Mouse (Mus musculus): ENCODE measurements at regions not wholly inside any gene's neighbourhood (a gene's known extent, or its start where the extent isn't known, plus 50 kb on each side); places are given as distances from the start of the nearest gene placed in this dataset.
"Not testable (repeated sequence)": the region's sequence is repeated elsewhere in the genome, so short reads cannot be mapped to it uniquely, and the experiment has no call there.

DNA sequence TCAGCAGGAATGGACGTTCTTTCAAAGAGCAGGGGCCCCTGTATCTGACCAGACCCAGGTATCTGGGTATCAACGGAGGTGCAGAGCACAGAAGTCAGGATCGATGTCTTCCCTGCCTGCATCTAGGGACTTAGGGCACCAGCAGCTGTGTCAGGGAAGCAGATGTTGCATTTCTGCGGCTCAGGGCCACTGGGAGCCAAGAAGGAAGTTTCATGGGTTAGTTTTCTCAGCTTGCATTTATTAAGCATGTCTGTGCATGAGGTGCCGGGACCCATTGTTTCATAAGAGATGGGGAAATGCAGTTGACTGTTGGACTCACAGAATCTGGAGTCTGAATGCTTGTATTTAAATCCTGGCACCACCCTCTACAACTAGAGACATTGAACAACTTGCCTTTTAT is 71.3 kb upstream of the Spon1 start:
- no peak for DNase-seq (ENCODE audit: low spot score in 2 of 2)

DNA sequence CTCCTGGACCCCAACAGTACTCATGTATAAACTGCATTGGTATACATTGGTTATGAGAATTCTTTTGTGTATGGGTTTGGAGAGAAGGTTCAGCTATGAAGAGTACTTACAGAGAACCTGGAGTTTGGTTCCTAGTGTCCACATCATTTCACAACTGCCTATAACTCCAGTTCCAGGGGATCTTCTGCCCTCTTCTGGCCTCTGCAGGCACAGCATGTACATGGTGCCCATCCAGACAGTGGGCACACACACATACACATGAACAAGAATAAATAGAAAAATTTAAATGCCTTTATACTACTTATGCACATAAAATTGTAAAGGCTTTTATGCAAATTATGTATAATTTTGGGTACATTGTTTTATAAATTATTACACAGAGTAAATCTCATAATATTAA is 59.9 kb upstream of the Spon1 start:
- DNase-seq (ENCODE audit: low spot score in 2 of 2), result no peak

DNA sequence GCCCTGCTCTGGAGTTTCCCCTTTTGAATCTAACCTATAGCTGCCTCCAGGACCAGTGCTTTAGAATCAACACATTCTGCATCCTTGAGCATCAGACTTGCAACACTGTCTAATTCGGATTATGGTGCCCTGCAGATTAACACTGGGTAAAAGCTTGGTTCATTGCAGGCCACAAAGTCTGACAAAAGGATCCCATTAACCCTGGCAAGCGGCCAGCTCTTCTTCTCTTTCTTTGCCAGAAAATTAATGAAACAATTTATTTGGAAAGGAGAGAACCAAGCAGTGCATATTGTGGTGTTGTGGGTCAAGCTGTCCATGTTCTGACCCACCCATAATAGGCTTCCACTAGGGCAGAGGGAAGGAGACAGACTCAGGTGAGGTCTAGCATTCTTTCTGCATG is 58.2 kb upstream of the Spon1 start:
- no peak for DNase-seq (ENCODE audit: low spot score in 2 of 2)

DNA sequence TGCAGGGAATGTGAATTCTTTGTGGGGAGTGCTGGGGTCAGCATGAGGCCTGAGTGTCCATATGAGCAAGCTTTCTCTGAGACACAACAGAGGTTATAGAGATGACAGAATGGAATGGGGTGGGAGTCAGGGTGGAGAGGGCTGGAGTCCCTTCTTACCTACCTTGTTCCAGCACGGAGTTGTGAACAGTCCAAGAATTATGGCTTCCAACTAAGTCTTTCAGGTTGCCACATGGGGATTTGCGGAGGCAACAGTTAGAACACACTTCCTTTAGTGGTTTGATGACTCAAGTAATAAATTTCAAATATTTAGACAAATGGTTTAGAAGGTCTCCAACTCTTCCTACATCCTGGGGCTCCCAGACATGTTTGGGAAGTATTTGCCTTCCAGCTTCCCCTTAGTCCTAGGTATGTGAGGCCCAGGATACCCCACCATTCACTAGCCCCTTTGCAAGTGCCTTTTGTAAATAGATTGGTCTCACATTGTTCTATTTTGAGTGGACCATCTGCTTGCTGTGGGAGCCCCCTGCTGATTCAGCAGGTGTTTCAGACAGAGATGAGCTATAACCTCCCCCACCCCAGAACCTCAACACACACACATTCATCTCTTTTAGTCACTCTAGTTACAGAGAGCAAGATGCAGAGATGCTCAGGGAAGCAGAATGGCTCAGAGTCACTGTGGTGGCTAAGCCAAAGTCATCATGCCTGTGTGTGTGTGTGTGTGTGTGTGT is 55.1 kb upstream of the Spon1 start:
- no peak for DNase-seq (ENCODE audit: low spot score in 2 of 2)

DNA sequence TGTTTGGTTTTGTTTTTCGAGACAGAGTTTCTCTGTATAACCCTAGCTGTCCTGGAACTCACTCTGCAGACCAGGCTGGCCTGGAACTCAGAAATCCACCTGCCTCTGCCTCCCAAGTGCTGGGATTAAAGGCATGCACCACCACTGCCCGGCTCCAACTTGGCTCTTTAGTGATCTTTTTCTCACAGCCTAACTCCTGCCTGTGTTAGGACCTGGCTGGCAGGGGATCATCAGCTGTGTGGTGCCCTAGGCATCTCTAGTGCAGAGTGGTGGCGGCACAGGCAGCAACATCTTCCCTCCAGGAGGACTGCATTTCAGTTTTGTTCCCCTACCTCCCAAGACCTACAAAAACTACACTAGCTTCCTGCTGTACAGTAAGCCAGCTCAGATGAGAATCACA is 54.4 kb upstream of the Spon1 start:
- DNase-seq (ENCODE audit: low spot score in 2 of 2), result not testable (repeated sequence)
